Mouse (Mus musculus): Measurements from ENCODE around the gene Nprl3. TPM values are rescaled to one million over a fixed set of nuclear protein-coding genes. Genes with fewer than 3 reads are reported as not detected.
"Not testable (repeated sequence)": the region's sequence is repeated elsewhere in the genome, so short reads cannot be mapped to it uniquely, and the experiment has no call there.

Gene Nprl3
- total RNA-seq (2022) = 100 to 1,000 TPM in 2 of 4 experiments, 10 to 100 TPM in 2; 72.8 to 122 (median 105) TPM

- peak; percentile 93 for DNase-seq
These were observed at the start of gene Nprl3 for GRCm38 (mm10) chr11:32267188-32267884. TSS of gene Nprl3 (minus strand) at chr11:32267707.

DNA sequence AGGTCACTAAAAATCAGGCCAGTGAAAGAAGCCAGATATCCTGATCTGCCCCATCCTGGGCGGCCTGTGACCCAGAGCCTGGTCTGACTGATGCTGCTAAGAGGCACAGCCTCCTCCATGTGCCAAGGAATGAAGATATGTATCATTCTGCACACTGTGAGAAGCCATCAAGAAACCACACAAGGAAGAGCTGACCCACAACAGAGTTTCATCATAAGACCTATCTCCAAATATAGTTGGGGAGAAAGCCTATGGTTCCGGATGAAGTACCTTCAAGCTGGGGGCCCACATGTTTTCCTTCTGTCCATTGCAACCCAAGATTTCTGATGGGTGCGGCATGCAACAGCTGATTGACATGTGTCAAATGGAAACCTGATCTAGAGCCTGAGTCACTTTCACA lies 48.5 kb upstream of the Nprl3 start:
- DNase-seq = no peak

GRCm38 (mm10) chr11:32309928-32310327 lies 42.4 kb upstream of the Nprl3 start:
- DNase-seq = no peak

DNA sequence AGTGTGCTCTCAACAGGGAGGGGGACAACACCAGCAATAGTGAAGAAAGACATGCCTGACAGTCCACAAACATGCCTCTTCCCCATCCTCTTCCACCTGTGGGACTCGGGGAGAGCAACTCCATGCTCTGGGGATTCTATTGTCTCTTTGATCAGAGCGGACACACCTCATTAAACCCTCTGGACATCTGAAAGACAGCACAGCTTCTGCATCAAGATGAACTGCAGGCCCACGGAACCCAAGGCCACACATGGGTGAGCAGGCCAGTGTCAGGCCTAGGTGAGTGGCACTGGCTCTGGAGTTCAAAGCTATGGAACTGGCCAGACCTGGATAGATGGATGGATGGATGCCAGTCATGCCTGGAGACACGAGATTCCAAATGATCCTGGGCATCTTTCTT lies 41.9 kb upstream of the Nprl3 start:
- DNase-seq = no peak

- DNase-seq = no peak
These were observed 39.5 kb upstream of the Nprl3 start for GRCm38 (mm10) chr11:32307006-32307405.

- no peak for DNase-seq
These were observed 35.9 kb upstream of the Nprl3 start for GRCm38 (mm10) chr11:32303455-32303854.

GRCm38 (mm10) chr11:32302824-32303419 lies 35.4 kb upstream of the Nprl3 start:
- no peak for DNase-seq

DNA sequence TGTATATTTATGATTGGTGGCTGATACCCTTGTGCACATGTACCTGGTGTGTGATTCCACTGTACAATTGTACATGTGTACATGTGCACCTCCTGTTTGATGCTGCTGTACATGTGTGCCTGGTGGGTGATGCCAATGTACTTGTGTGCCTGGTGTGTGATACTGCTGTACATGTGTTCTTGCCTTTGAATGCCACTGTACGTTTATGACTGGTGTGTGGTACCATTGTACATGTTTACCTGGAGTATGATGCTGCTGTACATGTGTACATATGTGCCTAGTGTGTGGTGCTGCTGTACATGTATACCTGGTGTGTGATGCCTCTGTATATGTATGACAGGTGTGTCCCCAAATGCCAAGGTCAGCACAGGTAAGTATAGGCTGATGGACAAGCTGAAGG lies 34.0 kb upstream of the Nprl3 start:
- DNase-seq = no peak

GRCm38 (mm10) chr11:32300279-32301267 lies 33.1 kb upstream of the Nprl3 start:
- DNase-seq = no peak

DNA sequence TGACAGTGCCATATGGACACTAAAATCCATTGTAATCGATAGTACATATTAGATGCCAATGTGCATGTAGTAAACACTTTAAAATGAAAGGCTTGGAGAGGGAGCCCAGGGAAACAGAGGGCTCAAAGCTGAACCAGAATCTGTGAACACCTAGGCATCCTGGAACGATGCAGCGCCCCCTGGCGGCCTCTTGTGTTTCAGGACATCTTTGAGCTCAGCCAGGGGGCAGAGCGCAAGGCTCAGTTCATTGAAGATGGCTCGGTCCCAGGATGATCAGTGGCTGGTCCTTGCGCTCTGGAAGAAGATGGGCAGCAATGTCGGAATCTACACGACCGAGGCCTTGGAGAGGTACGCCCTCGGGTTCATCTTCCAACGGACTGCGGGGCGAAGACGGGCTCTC lies 32.4 kb upstream of the Nprl3 start, which contains the start of gene Hbq1a:
Hbq1a (plus strand) TSS at position 205 of the 400 bp plus-strand sequence.
- not testable (repeated sequence) for DNase-seq

GRCm38 (mm10) chr11:32298532-32298918 lies 31.0 kb upstream of the Nprl3 start:
- DNase-seq = no peak

GRCm38 (mm10) chr11:32297866-32298531 lies 30.5 kb upstream of the Nprl3 start:
- DNase-seq = no peak

DNA sequence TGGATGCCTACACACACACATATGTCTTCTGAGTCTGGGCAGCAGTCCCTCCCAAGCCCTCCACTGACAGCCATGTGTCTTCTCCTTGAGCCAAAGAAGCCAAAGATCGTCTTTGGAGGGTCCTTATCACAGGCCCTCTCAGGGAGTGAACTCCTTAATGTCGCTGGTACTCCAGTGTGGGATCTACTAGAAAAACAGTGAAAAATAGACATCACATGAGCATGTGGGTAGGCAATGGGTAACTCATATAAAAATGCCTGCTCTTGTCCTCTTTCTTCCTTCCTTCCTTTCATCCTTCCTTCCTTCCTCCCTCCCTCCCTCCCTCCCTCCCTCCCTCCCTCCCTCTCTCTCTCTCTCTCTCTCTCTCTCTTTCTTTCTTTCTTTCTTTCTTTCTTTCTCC lies 29.9 kb upstream of the Nprl3 start:
- DNase-seq = not testable (repeated sequence)

- not testable (repeated sequence) for DNase-seq
These were observed 28.7 kb upstream of the Nprl3 start, which contains the start of gene Hba-a2 for GRCm38 (mm10) chr11:32296203-32296602. TSS of gene Hba-a2 (plus strand) at chr11:32296489.

GRCm38 (mm10) chr11:32293479-32293878 lies 26.0 kb upstream of the Nprl3 start:
- not testable (repeated sequence) for DNase-seq

DNA sequence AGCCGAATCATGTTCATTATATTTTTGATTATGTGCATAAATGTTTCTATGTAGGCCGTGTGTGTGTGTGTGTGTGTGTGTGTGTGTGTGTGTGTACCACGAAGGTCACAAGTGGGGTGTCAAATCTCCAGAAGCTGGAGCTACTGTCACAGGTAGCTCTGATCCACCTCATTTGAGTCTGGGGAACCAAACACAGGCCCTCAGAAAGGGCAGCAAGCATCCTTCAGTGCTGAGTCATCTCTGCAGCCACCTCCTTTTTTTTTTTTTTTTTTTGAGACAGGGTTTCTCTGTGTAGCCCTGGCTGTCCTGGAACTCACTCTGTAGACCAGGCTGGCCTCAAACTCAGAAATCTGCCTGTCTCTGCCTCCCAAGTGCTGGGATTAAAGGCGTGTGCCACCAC lies 25.3 kb upstream of the Nprl3 start:
- DNase-seq = not testable (repeated sequence)

GRCm38 (mm10) chr11:32287493-32287825 lies 20.0 kb upstream of the Nprl3 start:
- DNase-seq = no peak

DNA sequence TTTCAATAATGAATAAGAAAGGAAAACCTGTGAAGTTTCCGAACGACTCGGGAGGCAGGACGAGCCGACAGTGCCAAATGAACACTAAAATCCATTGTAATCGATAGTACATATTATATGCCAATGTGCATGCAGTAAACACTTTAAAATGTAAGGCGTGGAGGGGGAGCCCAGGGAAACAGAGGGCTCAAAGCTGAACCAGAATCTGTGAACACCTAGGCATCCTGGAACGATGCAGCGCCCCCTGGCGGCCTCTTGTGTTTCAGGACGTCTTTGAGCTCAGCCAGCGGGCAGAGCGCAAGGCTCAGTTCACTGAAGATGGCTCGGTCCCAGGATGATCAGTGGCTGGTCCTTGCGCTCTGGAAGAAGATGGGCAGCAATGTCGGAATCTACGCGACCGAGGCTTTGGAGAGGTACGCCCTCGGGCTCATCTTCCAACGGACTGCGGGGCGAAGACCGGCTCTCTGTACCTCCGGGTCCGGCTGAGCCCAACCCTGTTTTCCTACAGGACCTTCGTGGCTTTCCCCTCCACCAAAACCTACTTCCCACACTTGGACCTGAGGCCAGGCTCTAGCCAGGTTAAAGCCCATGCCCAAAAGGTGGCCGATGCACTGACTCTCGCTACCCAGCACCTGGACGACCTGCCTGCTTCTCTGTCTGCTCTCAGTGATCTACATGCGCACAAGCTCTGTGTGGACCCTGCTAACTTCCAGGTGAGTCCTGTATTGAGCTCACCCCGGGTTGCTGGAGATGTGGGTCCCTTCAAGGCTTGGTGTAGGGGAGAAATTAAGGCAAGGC lies 19.4 kb upstream of the Nprl3 start, which contains the start of gene Hbq1b:
Hbq1b (plus strand) TSS at position 271 of the 798 bp plus-strand sequence.
- peak; percentile 45 for DNase-seq

DNA sequence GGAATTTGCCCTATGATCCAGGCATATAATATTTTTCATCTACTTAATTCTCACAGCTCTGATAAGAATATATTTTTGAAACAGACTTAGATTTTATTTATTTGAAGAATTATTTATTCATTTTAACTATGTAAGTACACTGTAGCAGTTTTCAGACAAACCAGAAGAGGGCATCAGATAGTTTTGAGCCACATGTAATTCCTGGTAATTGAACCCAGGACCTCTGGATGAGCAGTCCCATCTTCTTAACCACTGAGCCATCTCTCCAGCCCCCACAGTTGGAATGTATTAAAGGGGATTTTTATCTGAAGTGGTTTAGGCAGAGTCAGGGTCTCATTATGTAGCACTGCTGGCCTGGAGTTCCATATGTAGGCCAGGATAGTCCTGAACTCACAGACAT lies 18.4 kb upstream of the Nprl3 start:
- DNase-seq = not testable (repeated sequence)

- no peak for DNase-seq
These were observed 17.7 kb upstream of the Nprl3 start for GRCm38 (mm10) chr11:32285031-32285775.

- not testable (repeated sequence) for DNase-seq
These were observed 17.1 kb upstream of the Nprl3 start for GRCm38 (mm10) chr11:32284582-32284981.
